Mouse (Mus musculus) bone marrow, adult 2 months (tissue): Measurements from ENCODE around the gene Speg. TPM values are rescaled to one million over a fixed set of nuclear protein-coding genes. Genes with fewer than 3 reads are reported as not detected.

Experiments used
- H3K27ac ChIP-seq: fragments of 200-500 bp; 2 replicates; pipeline ENCODE4 v1.5.1; 2012; ENCODE audit warnings: low read depth, mild to moderate bottlenecking, control low read depth, inconsistent platforms, low read length; ENCODE audit not compliant: control insufficient read depth, poor library complexity, insufficient read depth
- H3K4me1 ChIP-seq: fragments of 200-500 bp; 2 replicates; pipeline ENCODE4 v1.6.1; 2011; ENCODE audit warnings: low read length; ENCODE audit not compliant: control insufficient read depth, insufficient read depth
- H3K4me3 ChIP-seq: fragments of 200-500 bp; replicated peaks from 2 replicates; pipeline ENCODE3; 2011; ENCODE audit warnings: mild to moderate bottlenecking, low read depth, low read length, control low read depth; ENCODE audit not compliant: control insufficient read depth
- CTCF ChIP-seq: fragments of 200-500 bp; IDR thresholded peaks from 2 replicates; pipeline ENCODE4 v1.5.1; 2011; ENCODE audit warnings: low read length, control low read depth; ENCODE audit not compliant: control insufficient read depth, insufficient read depth
- POLR2A ChIP-seq: fragments of 200-500 bp; IDR thresholded peaks from 2 replicates; pipeline ENCODE4 v1.6.1; 2011; ENCODE audit warnings: low read depth, mild to moderate bottlenecking, control low read depth, low read length, borderline replicate concordance; ENCODE audit not compliant: control insufficient read depth
- WGBS: fragments of 180-500 bp; shearing (Covaris S2); methylation state at CpG from one replicate; pipeline ENCODE4 v1.1.7; 2018; 5-methylcytosine and 5-hydroxymethylcytosine counted together
- polyA plus RNA-seq: library from polyadenylated mRNA; stranded (reverse); fragments of >200 nt; gene quantifications from 2 replicates; pipeline ENCODE4 v1.2.4, GENCODE M21; 2011; ENCODE audit warnings: low replicate concordance; ENCODE audit not compliant: missing spikeins, insufficient read depth, insufficient read length

Gene Speg
- polyA plus RNA-seq, 1 experiment, result 18.1 TPM

DNA sequence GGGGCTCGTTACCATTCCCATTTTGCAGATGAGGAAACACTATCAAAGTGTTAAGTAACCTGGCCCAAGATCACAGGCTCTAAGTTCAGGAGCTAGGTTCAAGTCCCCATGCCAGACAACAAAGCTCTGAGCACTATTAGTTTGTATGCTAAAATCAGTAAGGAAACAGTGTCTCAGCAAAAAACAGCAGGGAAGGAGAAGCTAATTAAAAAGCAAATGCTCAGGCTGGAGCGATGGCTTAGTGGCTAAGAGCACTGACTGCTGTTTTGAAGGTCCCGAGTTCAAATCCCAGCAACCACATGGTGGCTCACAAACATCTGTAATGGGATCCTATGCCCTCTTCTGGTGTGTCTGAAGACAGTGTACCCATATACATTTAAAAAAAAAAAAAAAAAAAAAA is 37.1 kb downstream of the Speg start:
- no peak overlapping the region for H3K27ac ChIP-seq
- no peak for TF ChIP-seq POLR2A
- 79% methylated on average over 3 of the region's 3 CpGs for WGBS
- H3K4me1 ChIP-seq, result no peaks in the 10 kb centered on the region
- no peak overlapping the region for H3K4me3 ChIP-seq

DNA sequence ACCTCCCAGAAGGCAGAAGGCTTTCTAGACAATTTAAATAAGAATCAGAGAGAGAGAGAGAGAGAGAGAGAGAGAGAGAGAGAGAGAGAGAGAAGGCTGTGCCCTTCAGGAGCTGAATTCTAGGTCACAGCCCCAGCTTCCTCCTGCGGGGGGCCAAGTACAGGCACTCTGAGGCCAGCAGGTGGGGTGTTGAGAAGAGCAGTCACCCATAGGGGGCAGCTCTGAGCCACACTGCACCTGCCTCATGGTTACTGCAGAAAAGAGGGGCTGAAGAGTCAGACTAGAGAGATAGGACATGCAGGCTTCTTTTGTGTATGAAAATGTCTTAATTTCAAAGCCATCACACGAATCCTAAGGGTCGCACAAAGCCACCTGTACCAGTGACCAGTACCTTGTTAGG is 38.7 kb downstream of the Speg start:
- Histone ChIP-seq H3K4me3 (no peak overlapping the region), H3K27ac (no peak overlapping the region), H3K4me1 (no peaks in the 10 kb centered on the region)
- peak; percentile 32; the same call in 1 of the 2 replicates for TF ChIP-seq CTCF
- TF ChIP-seq POLR2A, result no peak
- WGBS, result 54% methylated on average over 3 of the region's 3 CpGs

DNA sequence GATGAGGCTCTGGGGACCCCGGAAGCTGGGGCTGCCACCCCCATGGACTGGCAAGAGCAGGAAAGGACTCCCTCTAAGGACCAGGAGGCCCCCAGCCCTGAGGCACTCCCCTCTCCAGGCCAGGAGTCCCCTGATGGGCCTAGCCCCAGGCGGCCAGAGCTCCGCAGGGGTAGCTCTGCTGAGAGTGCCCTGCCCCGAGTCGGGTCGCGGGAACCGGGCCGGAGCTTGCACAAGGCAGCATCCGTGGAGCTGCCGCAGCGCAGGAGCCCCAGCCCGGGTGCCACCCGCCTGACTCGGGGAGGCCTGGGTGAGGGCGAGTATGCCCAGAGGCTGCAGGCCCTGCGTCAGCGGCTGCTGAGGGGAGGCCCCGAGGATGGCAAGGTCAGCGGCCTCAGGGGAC is 46.7 kb downstream of the Speg start:
- H3K4me1 ChIP-seq, result no peaks in the 10 kb centered on the region
- TF ChIP-seq POLR2A (no peak), CTCF (no peak)
- 7% methylated on average over 20 of the region's 20 CpGs for WGBS
- H3K4me3 ChIP-seq, result no peak overlapping the region
- H3K27ac ChIP-seq, result no peak overlapping the region

DNA sequence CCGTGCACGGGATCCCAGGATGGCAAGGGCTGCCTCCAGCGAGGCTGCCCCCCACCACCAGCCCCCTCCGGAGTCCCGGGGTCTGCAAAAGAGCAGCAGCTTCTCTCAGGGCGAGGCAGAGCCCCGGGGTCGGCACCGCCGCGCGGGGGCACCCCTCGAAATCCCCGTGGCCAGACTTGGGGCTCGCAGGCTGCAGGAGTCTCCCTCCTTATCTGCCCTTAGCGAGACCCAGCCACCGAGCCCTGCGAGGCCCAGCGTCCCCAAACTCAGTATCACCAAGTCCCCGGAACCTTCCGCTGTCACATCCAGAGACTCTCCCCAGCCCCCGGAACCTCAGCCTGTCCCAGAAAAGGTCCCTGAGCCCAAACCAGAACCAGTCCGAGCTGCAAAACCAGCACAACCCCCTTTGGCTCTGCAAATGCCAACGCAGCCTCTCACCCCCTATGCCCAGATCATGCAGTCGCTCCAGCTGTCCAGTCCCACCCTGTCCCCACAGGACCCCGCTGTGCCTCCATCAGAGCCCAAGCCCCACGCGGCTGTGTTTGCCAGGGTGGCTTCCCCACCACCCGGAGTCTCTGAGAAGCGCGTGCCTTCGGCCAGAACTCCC is 47.2 kb downstream of the Speg start:
- no peak overlapping the region for H3K4me3 ChIP-seq

DNA sequence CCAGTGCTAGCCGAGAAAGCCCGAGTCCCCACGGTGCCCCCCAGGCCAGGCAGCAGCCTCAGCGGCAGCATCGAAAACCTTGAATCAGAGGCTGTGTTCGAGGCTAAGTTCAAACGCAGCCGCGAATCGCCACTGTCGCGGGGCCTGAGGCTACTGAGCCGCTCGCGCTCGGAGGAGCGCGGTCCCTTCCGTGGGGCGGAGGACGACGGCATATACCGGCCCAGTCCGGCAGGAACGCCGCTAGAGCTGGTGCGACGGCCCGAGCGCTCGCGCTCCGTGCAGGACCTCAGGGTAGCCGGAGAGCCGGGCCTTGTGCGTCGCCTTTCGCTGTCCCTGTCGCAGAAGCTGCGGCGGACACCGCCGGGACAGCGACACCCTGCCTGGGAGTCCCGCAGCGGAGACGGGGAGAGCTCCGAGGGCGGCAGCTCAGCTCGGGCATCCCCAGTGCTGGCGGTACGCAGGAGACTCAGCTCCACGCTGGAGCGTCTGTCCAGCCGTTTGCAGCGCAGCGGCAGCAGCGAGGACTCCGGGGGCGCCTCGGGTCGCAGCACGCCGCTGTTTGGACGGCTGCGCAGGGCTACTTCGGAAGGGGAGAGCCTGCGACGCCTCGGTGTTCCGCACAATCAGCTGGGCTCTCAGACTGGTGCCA is 47.9 kb downstream of the Speg start:
- H3K27ac ChIP-seq, result no peak overlapping the region; the same call in 1 of the 2 replicates
- H3K4me3 ChIP-seq, result no peak overlapping the region
- H3K4me1 ChIP-seq, result no peaks in the 10 kb centered on the region
- 4% methylated on average over 71 of the region's 71 CpGs for WGBS
- TF ChIP-seq POLR2A (no peak), CTCF (no peak)

More for the DNA sequence above, 47.2 kb downstream of the Speg start:
- Histone ChIP-seq H3K4me1 (no peaks in the 10 kb centered on the region), H3K27ac (no peak overlapping the region)
- TF ChIP-seq CTCF, result no peak
- TF ChIP-seq POLR2A, result no peak
- WGBS, result 6% methylated on average over 32 of the region's 32 CpGs

DNA sequence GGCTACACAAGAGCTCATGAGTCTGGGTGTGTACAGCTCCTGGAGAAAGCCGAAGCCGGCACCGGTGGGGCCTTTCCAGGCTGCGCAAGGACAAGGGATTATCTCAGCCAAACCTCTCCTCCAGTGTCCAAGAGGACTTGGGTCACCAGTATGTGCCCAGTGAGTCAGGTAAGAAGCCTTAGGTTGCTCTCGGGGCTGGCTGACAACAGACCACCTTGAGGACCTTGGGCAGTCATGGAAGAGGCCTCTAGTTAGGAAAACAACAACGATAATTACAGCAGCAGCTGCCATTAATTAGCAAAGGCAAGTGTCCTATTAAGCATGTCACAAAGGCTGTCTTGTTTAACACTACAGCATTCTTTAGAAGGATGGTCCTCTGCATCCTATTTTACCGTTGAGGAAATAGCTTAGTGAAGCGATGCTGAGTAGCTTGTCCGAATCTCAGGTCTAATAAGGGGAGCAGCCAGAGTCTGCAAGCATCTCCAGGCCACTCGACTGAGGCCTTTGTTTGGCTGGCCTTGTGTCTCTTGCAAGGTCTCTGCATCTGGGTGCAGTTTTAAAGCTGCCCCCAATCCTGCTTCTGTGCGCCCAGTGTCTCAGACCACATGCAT is 48.8 kb downstream of the Speg start:
- WGBS, result 77% methylated on average over 11 of the region's 11 CpGs
- TF ChIP-seq CTCF (no peak), POLR2A (no peak)
- no peak overlapping the region for H3K4me3 ChIP-seq

DNA sequence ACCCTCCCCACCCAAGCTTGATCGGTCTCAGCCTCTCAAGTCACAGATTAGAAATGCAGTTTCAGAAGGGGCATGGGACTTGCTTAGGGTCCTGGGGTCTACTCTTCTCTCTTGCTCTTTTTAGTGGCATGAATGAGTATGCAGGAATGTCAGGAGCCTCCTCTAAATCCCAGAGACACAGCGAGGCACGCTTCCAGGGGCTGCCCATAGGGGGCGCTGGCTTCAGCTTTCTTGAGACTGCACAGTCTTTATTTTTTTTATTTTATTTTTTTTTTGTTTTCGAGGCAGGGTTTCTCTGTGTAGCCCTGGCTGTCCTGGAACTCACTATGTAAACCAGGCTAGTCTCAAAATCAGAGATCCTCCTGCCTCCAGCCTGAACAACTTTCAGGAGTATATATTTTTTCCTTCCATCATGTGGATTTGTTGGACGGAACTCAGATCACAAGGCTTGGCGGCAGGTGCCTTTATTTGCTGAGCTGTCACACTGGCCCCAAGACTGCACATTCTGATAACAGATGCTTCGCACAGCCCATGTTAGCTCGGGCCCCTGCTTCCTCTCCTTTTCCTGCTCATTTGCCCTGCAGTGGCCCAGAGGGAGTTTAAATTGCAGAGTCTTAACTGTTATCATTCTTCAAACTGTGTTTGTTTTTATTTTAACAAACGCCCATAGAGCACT is 50.8 kb downstream of the Speg start:
- Histone ChIP-seq H3K27ac (no peak overlapping the region), H3K4me3 (no peak overlapping the region), H3K4me1 (no peaks in the 10 kb centered on the region)
- 25% methylated on average over 10 of the region's 10 CpGs for WGBS
- TF ChIP-seq CTCF (peak; percentile 62), POLR2A (no peak)

More for the DNA sequence above, 48.8 kb downstream of the Speg start:
- Histone ChIP-seq H3K4me1 (no peaks in the 10 kb centered on the region), H3K27ac (no peak overlapping the region)

DNA sequence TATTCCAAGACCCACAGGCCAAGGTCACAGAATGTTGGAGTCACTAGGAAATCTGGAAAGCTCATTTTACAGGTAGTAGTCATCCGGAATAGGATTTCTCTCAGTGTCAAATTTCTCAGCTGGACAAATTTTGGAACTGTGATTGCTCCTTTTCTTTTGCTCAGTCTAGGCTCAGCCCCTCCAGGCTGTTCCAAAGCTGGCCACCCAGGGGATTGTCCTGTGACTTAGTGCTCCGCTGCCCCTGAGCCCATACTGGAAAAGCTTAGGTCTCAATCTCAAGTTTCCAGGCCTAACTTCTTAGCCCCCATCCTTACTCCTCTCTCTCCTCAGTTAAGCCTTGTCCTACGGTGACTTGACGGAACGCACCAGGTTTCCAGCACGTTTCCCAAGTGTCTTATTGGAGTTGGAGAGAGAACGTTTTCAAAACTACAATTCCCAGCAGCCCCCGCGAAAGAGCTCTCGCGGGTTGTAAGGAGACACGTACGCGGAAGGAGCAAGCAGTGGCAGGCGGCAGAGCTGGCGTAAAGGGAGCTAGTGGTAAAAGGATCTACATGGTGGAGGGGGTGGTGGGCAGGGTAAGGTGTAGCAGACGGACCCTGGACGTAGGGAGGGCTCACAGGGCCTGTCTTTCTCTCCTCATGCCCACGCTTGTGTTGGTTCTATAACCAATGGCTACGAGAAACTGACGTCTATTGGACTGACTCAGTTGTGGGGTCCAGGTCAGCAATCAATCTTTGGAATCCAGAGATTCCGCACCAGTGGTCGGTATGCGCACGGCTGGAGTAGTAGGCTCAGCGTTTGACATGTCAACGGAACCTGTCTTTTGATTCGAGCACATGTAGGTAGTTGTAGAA is 60.6 kb downstream of the Speg start, which contains the start of gene Gmppa:
Gene Gmppa (plus strand): TSS at position 456 of the 854 bp plus-strand sequence.
- H3K4me1 ChIP-seq, result peaks cover 2% of the 10 kb centered on the region; the same call in 1 of the 2 replicates
- H3K27ac ChIP-seq, result no peak within 1 kb of the TSS
- TF ChIP-seq POLR2A, result peak; percentile 82; the same call in 1 of the 2 replicates
- TF ChIP-seq CTCF, result no peak
- peak within 1 kb of the TSS; percentile 82 for H3K4me3 ChIP-seq
- WGBS, result 6% methylated on average over 28 of the region's 28 CpGs
